Mouse (Mus musculus) thymus, adult 2 months (tissue): ENCODE measurements around the gene Rad51b.

Experiments
- CTCF ChIP-seq: fragments of 200-500 bp; IDR thresholded peaks from 2 replicates; pipeline ENCODE4 v1.5.1; 2012; ENCODE audit warnings: mild to moderate bottlenecking, control low read depth, low read length, moderate library complexity, borderline replicate concordance; ENCODE audit not compliant: control insufficient read depth, poor library complexity, insufficient read depth; ENCODE audit errors: extremely low read depth
- POLR2A ChIP-seq: fragments of 200-500 bp; IDR thresholded peaks from 2 replicates; pipeline ENCODE4 v1.6.1; 2012; ENCODE audit warnings: mild to moderate bottlenecking, low read length, control low read depth, moderate library complexity; ENCODE audit not compliant: control insufficient read depth, poor library complexity, insufficient read depth; ENCODE audit errors: extremely low read depth

- TF ChIP-seq POLR2A = no peak
- no peak for TF ChIP-seq CTCF
These were observed 477.5 kb downstream of the Rad51b start for GRCm38 (mm10) chr12:79774571-79774970.
